Comparison of ENCODE assay signal across 12 mouse cellular contexts in genomic region chr2:78020516-78020915, GRCm38 (mm10).
"Had no signal": no experiment of that assay in that cellular context is flagged by ENCODE, and none has a peak within 500 bp of the region (broad histone marks: within the 10 kb centered on the region; RNA-seq: fewer than 3 reads in every experiment).

No protein-coding gene starts in this region.

- H3K4me1 ChIP-seq: lung, embryonic 15.5 days; midbrain, embryonic 12.5 days; neural tube, embryonic 12.5 days; stomach, embryonic 15.5 days had no signal

- DNase-seq: lung, adult 18-20 months; lung, postnatal 14 days; lung, postnatal 4 days; midbrain, embryonic 14.5 days; right cerebral cortex, postnatal 14 days; thymus, adult 2 months; thymus, postnatal 25 days; thymus, postnatal 4 days had no signal

- H3K4me3 ChIP-seq: lung, embryonic 15.5 days; midbrain, embryonic 12.5 days; neural tube, embryonic 12.5 days; stomach, embryonic 15.5 days had no signal
